Mouse (Mus musculus) embryonic stem cell, embryonic (primary cell): Measurements from ENCODE around the gene Apol8.

Source experiments
- CTCF ChIA-PET, 4 experiments: fragments of 300-600 bp in 2 of 4; fragments of 350-600 bp in 2 of 4; sonication (Branson Sonifier 250); formaldehyde crosslinking; loops; one replicate each; lab custom pipeline; 2022; ENCODE audit warnings: inconsistent platforms in 2 of 4; lab: Charles Lee
- POLR2A ChIA-PET, 4 experiments: fragments of 300-600 bp in 2 of 4; fragments of 350-600 bp in 2 of 4; sonication (Branson Sonifier 250); formaldehyde crosslinking; loops; one replicate each; lab custom pipeline; 2022; ENCODE audit warnings: antibody characterized with exemption in 4 of 4, inconsistent platforms in 1 of 4; lab: Charles Lee

The Apol8 gene

GRCm38 (mm10) chr15:77756848-77757247 lies at the start of gene Apol8:
TSS of gene Apol8 (minus strand) at chr15:77757003.
- ChIA-PET CTCF (interaction anchor here (0.5 to 2.7 kb wide), 57 partner anchors 9 to 1011 kb away, joined by 3 to 29 read pairs (median 4); partner anchors contain the start of genes Myh9 (in 1 of the 4) and Txn2 (in 1 of the 4)), POLR2A (interaction anchor here in 3 of 4 experiments (0.6 to 1.9 kb wide), 9 partner anchors 8 to 925 kb away, joined by 3 to 4 read pairs (median 3); partner anchors contain the start of gene Eif3d (in 1 of the 3))

- CTCF ChIA-PET = interaction anchor here in 1 of 4 experiments (0.9 to 1.2 kb wide), 2 partner anchors 30 to 38 kb away, joined by 3 read pairs; no protein-coding TSS in a partner anchor
- POLR2A ChIA-PET = interaction anchor here in 3 of 4 experiments (0.8 to 11.0 kb wide), 8 partner anchors 13 to 105 kb away, joined by 3 to 290 read pairs (median 5); partner anchors contain the start of gene Myh9 (in 1 of the 3)
These were observed 48.9 kb upstream of the Apol8 start for GRCm38 (mm10) chr15:77805657-77806056.

- CTCF ChIA-PET = interaction anchor here in 2 of 4 experiments (0.7 to 1.3 kb wide), 2 partner anchors 22 to 112 kb away, joined by 3 to 5 read pairs; no protein-coding TSS in a partner anchor
- POLR2A ChIA-PET = interaction anchor here (0.6 to 11.0 kb wide), 21 partner anchors 11 to 442 kb away, joined by 3 to 290 read pairs (median 4); partner anchors contain the start of genes Myh9 (in 2 of the 4) and Eif3d (in 1 of the 4)
These were observed 48.1 kb upstream of the Apol8 start for GRCm38 (mm10) chr15:77804949-77805348.

GRCm38 (mm10) chr15:77804460-77804859 lies 47.7 kb upstream of the Apol8 start:
- POLR2A ChIA-PET = interaction anchor here (0.6 to 11.0 kb wide), 24 partner anchors 10 to 442 kb away, joined by 3 to 290 read pairs (median 4); partner anchors contain the start of genes Myh9 (in 2 of the 4) and Eif3d (in 1 of the 4)
- CTCF ChIA-PET = interaction anchor here in 3 of 4 experiments (0.6 to 2.7 kb wide), 5 partner anchors 10 to 124 kb away, joined by 3 to 24 read pairs (median 5); no protein-coding TSS in a partner anchor

GRCm38 (mm10) chr15:77803747-77804146 lies 46.9 kb upstream of the Apol8 start:
- ChIA-PET CTCF (interaction anchor here in 2 of 4 experiments (0.8 to 2.7 kb wide), 6 partner anchors 10 to 113 kb away, joined by 3 to 24 read pairs (median 6); no protein-coding TSS in a partner anchor), POLR2A (interaction anchor here (0.6 to 11.0 kb wide), 13 partner anchors 9 to 167 kb away, joined by 3 to 290 read pairs (median 5); partner anchors contain the start of genes Myh9 (in 2 of the 4), Eif3d (in 1 of the 4) and Foxred2 (in 1 of the 4))

- CTCF ChIA-PET = interaction anchor here (0.5 to 2.7 kb wide), 26 partner anchors 11 to 314 kb away, joined by 3 to 24 read pairs (median 4); no protein-coding TSS in a partner anchor
- POLR2A ChIA-PET = interaction anchor here (0.5 to 11.0 kb wide), 25 partner anchors 8 to 153 kb away, joined by 3 to 290 read pairs (median 4); partner anchors contain the start of genes Myh9 (in 2 of the 4) and Foxred2 (in 1 of the 4)
These were observed 46.2 kb upstream of the Apol8 start for GRCm38 (mm10) chr15:77802992-77803391.

- POLR2A ChIA-PET = interaction anchor here in 3 of 4 experiments (0.5 to 11.0 kb wide), 18 partner anchors 10 to 87 kb away, joined by 3 to 290 read pairs (median 4); partner anchors contain the start of gene Myh9 (in 1 of the 3)
- CTCF ChIA-PET = interaction anchor here in 1 of 4 experiments (1.5 kb wide), 2 partner anchors 10 to 26 kb away, joined by 3 to 4 read pairs; no protein-coding TSS in a partner anchor
These were observed 44.4 kb upstream of the Apol8 start for GRCm38 (mm10) chr15:77801188-77801587.

GRCm38 (mm10) chr15:77800511-77800910 lies 43.7 kb upstream of the Apol8 start:
- CTCF ChIA-PET = interaction anchor here in 1 of 4 experiments (1.4 to 1.5 kb wide), 2 partner anchors 25 to 117 kb away, joined by 3 read pairs; no protein-coding TSS in a partner anchor
- POLR2A ChIA-PET = interaction anchor here in 3 of 4 experiments (0.6 to 11.0 kb wide), 19 partner anchors 10 to 110 kb away, joined by 3 to 290 read pairs (median 3); partner anchors contain the start of gene Myh9 (in 2 of the 3)

GRCm38 (mm10) chr15:77799491-77800474 lies 43.0 kb upstream of the Apol8 start:
- POLR2A ChIA-PET = interaction anchor here (0.5 to 11.0 kb wide), 47 partner anchors 8 to 158 kb away, joined by 3 to 290 read pairs (median 4); partner anchors contain the start of genes Myh9 (in 2 of the 4) and Foxred2 (in 1 of the 4)
- CTCF ChIA-PET = interaction anchor here in 1 of 4 experiments (1.2 to 2.5 kb wide), 4 partner anchors 24 to 117 kb away, joined by 3 to 11 read pairs (median 3); no protein-coding TSS in a partner anchor

GRCm38 (mm10) chr15:77798664-77799490 lies 42.1 kb upstream of the Apol8 start:
- CTCF ChIA-PET = interaction anchor here in 3 of 4 experiments (0.6 to 2.5 kb wide), 10 partner anchors 16 to 123 kb away, joined by 3 to 11 read pairs (median 3); partner anchors contain the start of gene Apol8 (in 1 of the 3)
- POLR2A ChIA-PET = interaction anchor here (0.5 to 11.0 kb wide), 68 partner anchors 9 to 172 kb away, joined by 3 to 290 read pairs (median 4); partner anchors contain the start of genes Myh9 (in 3 of the 4), Eif3d (in 1 of the 4) and Foxred2 (in 1 of the 4)

- POLR2A ChIA-PET = interaction anchor here (0.6 to 11.0 kb wide), 56 partner anchors 10 to 173 kb away, joined by 3 to 290 read pairs (median 5); partner anchors contain the start of genes Myh9 (in 3 of the 4), Eif3d (in 2 of the 4) and Foxred2 (in 1 of the 4)
- CTCF ChIA-PET = interaction anchor here (0.6 to 2.5 kb wide), 12 partner anchors 15 to 124 kb away, joined by 3 to 11 read pairs (median 4); partner anchors contain the start of gene Apol8 (in 1 of the 4)
These were observed 41.0 kb upstream of the Apol8 start for GRCm38 (mm10) chr15:77797609-77798411.

GRCm38 (mm10) chr15:77796409-77797035 lies 39.7 kb upstream of the Apol8 start:
- ChIA-PET CTCF (interaction anchor here in 2 of 4 experiments (0.7 to 1.9 kb wide), 3 partner anchors 14 to 121 kb away, joined by 3 to 8 read pairs (median 4); no protein-coding TSS in a partner anchor), POLR2A (interaction anchor here in 2 of 4 experiments (0.8 to 11.0 kb wide), 15 partner anchors 9 to 174 kb away, joined by 3 to 290 read pairs (median 4); partner anchors contain the start of genes Myh9 (in 2 of the 2) and Eif3d (in 1 of the 2))

GRCm38 (mm10) chr15:77794908-77795356 lies 38.1 kb upstream of the Apol8 start:
- POLR2A ChIA-PET = interaction anchor here in 3 of 4 experiments (0.9 to 4.5 kb wide), 15 partner anchors 7 to 174 kb away, joined by 3 to 29 read pairs (median 4); partner anchors contain the start of gene Myh9 (in 1 of the 3)
- CTCF ChIA-PET = interaction anchor here in 2 of 4 experiments (0.6 to 1.9 kb wide), 6 partner anchors 10 to 787 kb away, joined by 3 to 12 read pairs (median 6); no protein-coding TSS in a partner anchor
